In the genomic region with DNA sequence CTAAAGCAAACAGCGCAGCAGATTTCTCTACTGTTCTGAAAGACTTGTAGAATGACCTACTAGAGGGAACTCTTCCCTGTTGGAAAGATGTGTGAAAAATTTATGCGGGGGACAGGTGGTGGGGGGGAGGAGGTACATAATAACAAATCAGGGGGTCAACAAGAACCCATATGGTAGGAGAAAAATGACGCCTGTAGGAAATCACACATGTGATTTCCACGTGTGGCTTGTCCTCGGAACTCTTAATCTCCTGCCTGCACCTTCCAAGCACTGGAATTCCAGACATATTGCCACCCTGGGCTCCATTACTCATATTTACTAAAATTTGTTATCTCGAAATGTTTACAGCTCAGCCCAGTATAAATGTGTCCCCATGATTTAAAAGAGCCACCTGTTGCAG, we compare ENCODE assay signal across 8 mouse cellular contexts. TPM values are rescaled to one million over a fixed set of nuclear protein-coding genes. Genes with fewer than 3 reads are reported as not detected.
DNase-seq lines count a peak whose midpoint lies in the region; ATAC-seq lines count a peak whose summit lies in the region.

No protein-coding gene starts in this region.

- H3K4me1 ChIP-seq in lung, embryonic 15.5 days = peaks cover 14% of the 10 kb centered on the region
- H3K4me1 ChIP-seq in forebrain, embryonic 11.5 days (replicated peaks; ENCODE audit: control insufficient read depth, insufficient read depth, low read length) = peaks cover 5% of the 10 kb centered on the region; the same call in 1 of the 2 replicates
- peaks cover 10% of the 10 kb centered on the region for H3K4me1 ChIP-seq in limb, embryonic 12.5 days (replicated peaks)
- H3K4me1 ChIP-seq in neural tube, embryonic 15.5 days = peaks cover 22% of the 10 kb centered on the region

- no peak for ATAC-seq in lung, embryonic 15.5 days (ENCODE audit: borderline replicate concordance, extremely low read depth, low FRiP score, low TSS enrichment)
- ATAC-seq in forebrain, embryonic 11.5 days (replicated peaks; ENCODE audit: low FRiP score) = no peak
- ATAC-seq in limb, embryonic 12.5 days (ENCODE audit: insufficient number of reproducible peaks, insufficient read depth, low FRiP score, low TSS enrichment, low read depth) = no peak
- no peak for ATAC-seq in neural tube, embryonic 15.5 days (ENCODE audit: low FRiP score)

- DNase-seq in lung, postnatal 10 days = no peak
- no peak for DNase-seq in forebrain, embryonic 11.5 days (ENCODE audit: low spot score)
- DNase-seq in urinary bladder, adult 18-20 months (ENCODE audit: low spot score in 2 of 2) = no peak
- DNase-seq in kidney, adult 9 months = no peak
- DNase-seq in kidney, postnatal 14 days = no peak

- H3K36me3 ChIP-seq in lung, embryonic 15.5 days = peaks cover 35% of the 10 kb centered on the region
- peaks cover 14% of the 10 kb centered on the region; the same call in 1 of the 2 replicates for H3K36me3 ChIP-seq in forebrain, embryonic 11.5 days (ENCODE audit: control insufficient read depth, insufficient read depth, low read length)
- peaks cover 36% of the 10 kb centered on the region for H3K36me3 ChIP-seq in limb, embryonic 12.5 days
- H3K36me3 ChIP-seq in neural tube, embryonic 15.5 days = peaks cover 38% of the 10 kb centered on the region

- H3K9me3 ChIP-seq in lung, embryonic 15.5 days = no peaks in the 10 kb centered on the region
- no peaks in the 10 kb centered on the region for H3K9me3 ChIP-seq in forebrain, embryonic 11.5 days (ENCODE audit: control insufficient read depth, low read length)
- no peaks in the 10 kb centered on the region for H3K9me3 ChIP-seq in limb, embryonic 12.5 days
- no peaks in the 10 kb centered on the region for H3K9me3 ChIP-seq in neural tube, embryonic 15.5 days (replicated peaks)

- H3K27me3 ChIP-seq in lung, embryonic 15.5 days = no peaks in the 10 kb centered on the region
- no peaks in the 10 kb centered on the region for H3K27me3 ChIP-seq in forebrain, embryonic 11.5 days (ENCODE audit: control insufficient read depth, insufficient read depth, low read length)
- H3K27me3 ChIP-seq in limb, embryonic 12.5 days = no peaks in the 10 kb centered on the region
- H3K27me3 ChIP-seq in neural tube, embryonic 15.5 days (replicated peaks) = no peaks in the 10 kb centered on the region

- H3K27ac ChIP-seq in lung, embryonic 15.5 days = no peak overlapping the region
- H3K27ac ChIP-seq in forebrain, embryonic 11.5 days (ENCODE audit: low read depth, low read length) = no peak overlapping the region
- no peak overlapping the region for H3K27ac ChIP-seq in limb, embryonic 12.5 days
- no peak overlapping the region for H3K27ac ChIP-seq in neural tube, embryonic 15.5 days (replicated peaks)

- peak overlapping the region; percentile 82 for H3K4me3 ChIP-seq in lung, embryonic 15.5 days
- H3K4me3 ChIP-seq in forebrain, embryonic 11.5 days (ENCODE audit: low read depth, low read length) = peak overlapping the region; percentile 95
- peak overlapping the region; percentile 93 for H3K4me3 ChIP-seq in limb, embryonic 12.5 days (replicated peaks)
- peak overlapping the region; percentile 81 for H3K4me3 ChIP-seq in neural tube, embryonic 15.5 days (replicated peaks)

- H3K9ac ChIP-seq in lung, embryonic 15.5 days = peak overlapping the region; percentile 94
- H3K9ac ChIP-seq in forebrain, embryonic 11.5 days (ENCODE audit: low read length) = peak overlapping the region; percentile 97
- H3K9ac ChIP-seq in limb, embryonic 12.5 days (replicated peaks) = peak overlapping the region; percentile 98
- peak overlapping the region; percentile 94 for H3K9ac ChIP-seq in neural tube, embryonic 15.5 days (replicated peaks)

- peak overlapping the region; percentile 77 for H3K4me2 ChIP-seq in lung, embryonic 15.5 days
- peak overlapping the region; percentile 69 for H3K4me2 ChIP-seq in forebrain, embryonic 11.5 days (ENCODE audit: low read depth, low read length, severe bottlenecking)
- H3K4me2 ChIP-seq in limb, embryonic 12.5 days = peak overlapping the region; percentile 90
- H3K4me2 ChIP-seq in neural tube, embryonic 15.5 days = peak overlapping the region; percentile 91

- 79% methylated on average over 6 of the region's 6 CpGs for WGBS in lung, embryonic 15.5 days
- 90% methylated on average over 6 of the region's 6 CpGs for WGBS in forebrain, embryonic 11.5 days
- WGBS in limb, embryonic 12.5 days = 67% methylated on average over 6 of the region's 6 CpGs
- 84% methylated on average over 6 of the region's 6 CpGs for whole genome bisulfite sequencing in neural tube, embryonic 15.5 days

RNA-seq across cellular contexts. Expression of gene Rbm17, which starts 2.2 kb away (rescaled TPM):
- polyA plus RNA-seq in lung, embryonic 15.5 days (2015; fragmentation: Nextera tagmentation; extraction: Ambion mirVana) = 134 and 136 TPM in 2 replicates
- polyA plus RNA-seq in forebrain, embryonic 11.5 days (2014; fragmentation: Nextera tagmentation; extraction: Ambion mirVana) = 200 and 205 TPM in 2 replicates
- 189 and 193 TPM in 2 replicates for polyA plus RNA-seq in limb, embryonic 12.5 days (2016; fragmentation: Nextera tagmentation; extraction: Ambion mirVana)
- polyA plus RNA-seq in neural tube, embryonic 15.5 days (2015; fragmentation: Nextera tagmentation; extraction: Ambion mirVana) = 127 and 138 TPM in 2 replicates

RNA-seq across cellular contexts. Expression of gene Gm17490, which starts 24.3 kb away (rescaled TPM):
- polyA plus RNA-seq in lung, embryonic 15.5 days (2015; fragmentation: Nextera tagmentation; extraction: Ambion mirVana) = not detected in 2 replicates
- polyA plus RNA-seq in forebrain, embryonic 11.5 days (2014; fragmentation: Nextera tagmentation; extraction: Ambion mirVana) = not detected in 2 replicates
- polyA plus RNA-seq in limb, embryonic 12.5 days (2016; fragmentation: Nextera tagmentation; extraction: Ambion mirVana) = not detected in 2 replicates
- polyA plus RNA-seq in neural tube, embryonic 15.5 days (2015; fragmentation: Nextera tagmentation; extraction: Ambion mirVana) = not detected in 2 replicates

RNA-seq across cellular contexts. Expression of gene Il2ra, which starts 40.8 kb away (rescaled TPM):
- polyA plus RNA-seq in lung, embryonic 15.5 days (2015; fragmentation: Nextera tagmentation; extraction: Ambion mirVana) = 0.82 and 3.8 TPM in 2 replicates
- polyA plus RNA-seq in forebrain, embryonic 11.5 days (2014; fragmentation: Nextera tagmentation; extraction: Ambion mirVana) = not detected in 2 replicates
- polyA plus RNA-seq in limb, embryonic 12.5 days (2016; fragmentation: Nextera tagmentation; extraction: Ambion mirVana) = not detected in 2 replicates
- polyA plus RNA-seq in neural tube, embryonic 15.5 days (2015; fragmentation: Nextera tagmentation; extraction: Ambion mirVana) = 26.4 TPM in 1 of 2 replicates, not detected in the other

RNA-seq across cellular contexts. Expression of gene Pfkfb3, which starts 47.9 kb away (rescaled TPM):
- 22.0 and 25.4 TPM in 2 replicates for polyA plus RNA-seq in lung, embryonic 15.5 days (2015; fragmentation: Nextera tagmentation; extraction: Ambion mirVana)
- polyA plus RNA-seq in forebrain, embryonic 11.5 days (2014; fragmentation: Nextera tagmentation; extraction: Ambion mirVana) = 14.1 and 18.4 TPM in 2 replicates
- 15.7 and 15.9 TPM in 2 replicates for polyA plus RNA-seq in limb, embryonic 12.5 days (2016; fragmentation: Nextera tagmentation; extraction: Ambion mirVana)
- 26.5 and 29.8 TPM in 2 replicates for polyA plus RNA-seq in neural tube, embryonic 15.5 days (2015; fragmentation: Nextera tagmentation; extraction: Ambion mirVana)
